Mouse (Mus musculus): Measurements from ENCODE around the gene Mvb12a. TPM values are rescaled to one million over a fixed set of nuclear protein-coding genes. Genes with fewer than 3 reads are reported as not detected.

The Mvb12a gene
- polyA plus RNA-seq (2012; rRNA removed) = 136 and 164 TPM in 2 replicates

GRCm38 (mm10) chr8:71542632-71543343 is at the start of gene Mvb12a:
Mvb12a (plus strand) TSS chr8:71542922.
- no peak for TF ChIP-seq CTCF (conservative IDR thresholded peaks at IDR 0.05; ENCODE audit: insufficient read depth, insufficient read length, low read depth, low read length)
- peak; percentile 28 for TF ChIP-seq POLR2A (IDR thresholded peaks at IDR 0.05; ENCODE audit: low read depth, low read length)
- peak within 1 kb of the TSS; percentile 85 for H3K27ac ChIP-seq (ENCODE audit: insufficient read depth, low read depth, low read length)
- peak; percentile 100 for DNase-seq
- WGBS = 1% methylated on average over 54 of the region's 55 CpGs
- H3K27me3 ChIP-seq (replicated peaks; ENCODE audit: control insufficient read depth, insufficient read depth, low read length) = no peaks in the 10 kb centered on the region
- H3K4me1 ChIP-seq (ENCODE audit: control insufficient read depth, insufficient read depth, low read length) = peaks cover 12% of the 10 kb centered on the region; the same call in 1 of the 2 replicates
- H3K4me3 ChIP-seq (ENCODE audit: insufficient read depth, low read depth, low read length) = peak within 1 kb of the TSS; percentile 72
- H3K36me3 ChIP-seq (ENCODE audit: control insufficient read depth, insufficient read depth, low read length) = peaks cover 1% of the 10 kb centered on the region; the same call in 1 of the 2 replicates

DNA sequence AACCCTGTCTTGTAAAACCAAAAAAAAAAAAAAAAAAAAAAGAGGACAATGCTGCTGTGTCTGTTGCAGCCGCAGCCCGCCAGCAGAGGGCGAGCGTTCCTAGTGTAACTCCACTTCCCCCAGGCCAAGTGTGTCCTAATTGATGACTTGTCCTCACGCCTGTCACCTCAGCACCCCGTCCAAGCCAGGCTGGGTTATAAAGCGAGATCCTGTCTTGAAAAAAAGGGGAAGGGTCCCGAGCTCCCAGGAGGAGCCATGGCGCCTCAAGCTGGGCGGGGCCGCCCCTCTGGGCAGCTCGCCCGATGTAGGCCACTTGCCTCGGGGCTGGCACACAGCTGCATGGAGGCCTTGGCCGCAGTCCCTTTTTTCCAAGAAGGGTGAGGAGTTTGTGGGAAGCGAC is 47.7 kb upstream of the Mvb12a start:
- Histone ChIP-seq H3K27ac (ENCODE audit: insufficient read depth, low read depth, low read length) (no peak overlapping the region), H3K27me3 (replicated peaks; ENCODE audit: control insufficient read depth, insufficient read depth, low read length) (no peaks in the 10 kb centered on the region), H3K36me3 (ENCODE audit: control insufficient read depth, insufficient read depth, low read length) (no peaks in the 10 kb centered on the region), H3K4me3 (ENCODE audit: insufficient read depth, low read depth, low read length) (no peak overlapping the region), H3K4me1 (ENCODE audit: control insufficient read depth, insufficient read depth, low read length) (peaks cover 6% of the 10 kb centered on the region; the same call in 1 of the 2 replicates)
- 15% methylated on average over 16 of the region's 16 CpGs for WGBS
- peak; percentile 92 for DNase-seq
- TF ChIP-seq POLR2A (IDR thresholded peaks at IDR 0.05; ENCODE audit: low read depth, low read length) (no peak), CTCF (conservative IDR thresholded peaks at IDR 0.05; ENCODE audit: insufficient read depth, insufficient read length, low read depth, low read length) (peak; percentile 78)

DNA sequence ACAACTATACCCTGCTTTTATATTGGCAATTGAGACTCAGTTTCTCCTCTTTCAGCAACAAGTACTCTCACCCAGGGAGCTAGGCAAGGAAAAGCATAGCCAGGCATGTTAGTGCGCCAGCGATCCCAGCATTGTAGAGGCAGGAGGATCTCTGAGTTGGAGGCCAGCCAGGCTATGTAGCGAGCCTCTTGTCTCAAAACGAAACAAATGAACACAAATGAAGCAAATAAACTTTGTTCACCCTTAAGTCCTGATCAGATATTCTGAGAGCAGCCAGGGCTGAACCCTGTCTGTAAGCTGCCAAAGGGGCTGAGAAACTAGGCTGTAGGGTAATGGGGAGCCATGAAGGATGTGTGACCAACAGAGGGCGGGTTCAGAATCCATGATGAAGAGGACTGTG is 46.9 kb upstream of the Mvb12a start:
- Histone ChIP-seq H3K4me1 (ENCODE audit: control insufficient read depth, insufficient read depth, low read length) (peaks cover 6% of the 10 kb centered on the region; the same call in 1 of the 2 replicates), H3K4me3 (ENCODE audit: insufficient read depth, low read depth, low read length) (no peak overlapping the region), H3K27me3 (replicated peaks; ENCODE audit: control insufficient read depth, insufficient read depth, low read length) (no peaks in the 10 kb centered on the region), H3K27ac (ENCODE audit: insufficient read depth, low read depth, low read length) (peak overlapping the region; percentile 66), H3K36me3 (ENCODE audit: control insufficient read depth, insufficient read depth, low read length) (no peaks in the 10 kb centered on the region)
- peak; percentile 50 for DNase-seq
- 70% methylated on average over 5 of the region's 5 CpGs for WGBS
- no peak for TF ChIP-seq POLR2A (IDR thresholded peaks at IDR 0.05; ENCODE audit: low read depth, low read length)
- no peak for TF ChIP-seq CTCF (conservative IDR thresholded peaks at IDR 0.05; ENCODE audit: insufficient read depth, insufficient read length, low read depth, low read length)

GRCm38 (mm10) chr8:71496481-71496880 is 46.2 kb upstream of the Mvb12a start:
- no peak overlapping the region for H3K4me3 ChIP-seq (ENCODE audit: insufficient read depth, low read depth, low read length)
- no peak for TF ChIP-seq POLR2A (IDR thresholded peaks at IDR 0.05; ENCODE audit: low read depth, low read length)
- peak; percentile 35 for TF ChIP-seq CTCF (conservative IDR thresholded peaks at IDR 0.05; ENCODE audit: insufficient read depth, insufficient read length, low read depth, low read length)
- no peaks in the 10 kb centered on the region for H3K36me3 ChIP-seq (ENCODE audit: control insufficient read depth, insufficient read depth, low read length)
- peak; percentile 97 for DNase-seq
- WGBS = 31% methylated on average over 11 of the region's 11 CpGs
- no peaks in the 10 kb centered on the region for H3K27me3 ChIP-seq (replicated peaks; ENCODE audit: control insufficient read depth, insufficient read depth, low read length)
- peak overlapping the region; percentile 66 for H3K27ac ChIP-seq (ENCODE audit: insufficient read depth, low read depth, low read length)
- peaks cover 6% of the 10 kb centered on the region; the same call in 1 of the 2 replicates for H3K4me1 ChIP-seq (ENCODE audit: control insufficient read depth, insufficient read depth, low read length)

DNA sequence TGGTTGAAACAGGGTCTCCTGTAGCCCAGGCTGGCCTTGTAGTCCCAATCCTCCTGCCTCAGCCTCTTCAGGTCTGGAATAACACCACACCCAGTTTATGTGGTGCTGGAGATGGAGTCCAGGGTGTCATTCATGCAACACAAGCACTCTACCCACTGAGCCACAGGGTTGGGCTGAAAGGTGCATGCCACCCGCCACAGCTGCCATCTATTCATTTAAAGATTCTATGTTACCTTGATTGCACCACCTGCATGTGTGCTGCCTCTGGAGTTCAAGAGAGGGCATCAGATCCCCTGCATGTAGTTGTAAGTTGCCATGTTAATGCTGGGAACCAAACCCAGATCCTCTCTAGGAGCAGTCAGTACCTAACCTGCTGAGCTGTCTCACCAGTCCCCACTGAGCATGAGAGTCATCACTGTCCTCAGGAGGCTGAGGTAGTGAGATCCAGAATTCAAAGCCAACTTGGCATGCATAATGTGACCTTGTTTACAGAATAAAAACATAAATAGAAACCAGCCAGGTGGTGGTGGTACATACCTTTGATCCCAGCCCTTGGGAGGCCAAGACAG is 45.6 kb upstream of the Mvb12a start:
- WGBS = 88% methylated on average over 1 of the region's 1 CpGs
- DNase-seq = no peak
- no peak overlapping the region for H3K4me3 ChIP-seq (ENCODE audit: insufficient read depth, low read depth, low read length)
- H3K4me1 ChIP-seq (ENCODE audit: control insufficient read depth, insufficient read depth, low read length) = peaks cover 6% of the 10 kb centered on the region; the same call in 1 of the 2 replicates
- peak overlapping the region; percentile 6; the same call in 1 of the 2 replicates for H3K27ac ChIP-seq (ENCODE audit: insufficient read depth, low read depth, low read length)
- H3K36me3 ChIP-seq (ENCODE audit: control insufficient read depth, insufficient read depth, low read length) = no peaks in the 10 kb centered on the region
- TF ChIP-seq CTCF (conservative IDR thresholded peaks at IDR 0.05; ENCODE audit: insufficient read depth, insufficient read length, low read depth, low read length) = no peak
- no peak for TF ChIP-seq POLR2A (IDR thresholded peaks at IDR 0.05; ENCODE audit: low read depth, low read length)
- no peaks in the 10 kb centered on the region for H3K27me3 ChIP-seq (replicated peaks; ENCODE audit: control insufficient read depth, insufficient read depth, low read length)

GRCm38 (mm10) chr8:71497881-71498501 is 44.7 kb upstream of the Mvb12a start:
- peak overlapping the region; percentile 87 for H3K27ac ChIP-seq (ENCODE audit: insufficient read depth, low read depth, low read length)
- 12% methylated on average over 15 of the region's 15 CpGs for WGBS
- DNase-seq = peak; percentile 87

More at GRCm38 (mm10) chr8:71497881-71498501, 44.7 kb upstream of the Mvb12a start:
- H3K4me1 ChIP-seq (ENCODE audit: control insufficient read depth, insufficient read depth, low read length) = peaks cover 6% of the 10 kb centered on the region; the same call in 1 of the 2 replicates
- H3K4me3 ChIP-seq (ENCODE audit: insufficient read depth, low read depth, low read length) = no peak overlapping the region; the same call in 1 of the 2 replicates
- no peaks in the 10 kb centered on the region for H3K36me3 ChIP-seq (ENCODE audit: control insufficient read depth, insufficient read depth, low read length)
- H3K27me3 ChIP-seq (replicated peaks; ENCODE audit: control insufficient read depth, insufficient read depth, low read length) = no peaks in the 10 kb centered on the region
- TF ChIP-seq CTCF (conservative IDR thresholded peaks at IDR 0.05; ENCODE audit: insufficient read depth, insufficient read length, low read depth, low read length) (no peak), POLR2A (IDR thresholded peaks at IDR 0.05; ENCODE audit: low read depth, low read length) (no peak)
